8 mouse cellular contexts compared by ENCODE assay signal in genomic region chr14:87215099-87215498, GRCm38 (mm10).
DNase-seq lines count a peak whose midpoint lies in the region; ATAC-seq and TF ChIP-seq lines count a peak whose summit lies in the region.

No protein-coding gene starts in this region.

- H3K36me3 ChIP-seq in forebrain, embryonic 11.5 days (ENCODE audit: control insufficient read depth, insufficient read depth, low read length) = no peaks in the 10 kb centered on the region
- no peaks in the 10 kb centered on the region for H3K36me3 ChIP-seq in hindbrain, embryonic 16.5 days (ENCODE audit: control insufficient read depth, insufficient read depth, low read length)

- DNase-seq in gastrocnemius, adult 2 months = peak; percentile 26
- DNase-seq in gastrocnemius, postnatal 25 days = no peak
- DNase-seq in forebrain, embryonic 11.5 days (ENCODE audit: low spot score) = peak; percentile 78
- peak; percentile 44 to 82 for DNase-seq in layer of hippocampus, postnatal 25 days (ENCODE audit: extremely low spot score in 1 of 2, low spot score in 1 of 2)
- peak; percentile 36 for DNase-seq in lung, postnatal 25 days (ENCODE audit: low spot score)
- DNase-seq in right cerebral cortex, adult 2 months (ENCODE audit: low spot score in 2 of 2) = peak; percentile 88 to 90

- ATAC-seq in forebrain, embryonic 11.5 days (replicated peaks; ENCODE audit: low FRiP score) = peak; percentile 80
- peak; percentile 79 for ATAC-seq in hindbrain, embryonic 16.5 days

- 33% methylated on average over 2 of the region's 2 CpGs for WGBS in bone marrow, adult 2 months
- WGBS in forebrain, embryonic 11.5 days = 31% methylated on average over 2 of the region's 2 CpGs
- 35% methylated on average over 2 of the region's 2 CpGs for WGBS in hindbrain, embryonic 16.5 days

- no peaks in the 10 kb centered on the region for H3K27me3 ChIP-seq in forebrain, embryonic 11.5 days (ENCODE audit: control insufficient read depth, insufficient read depth, low read length)
- no peaks in the 10 kb centered on the region for H3K27me3 ChIP-seq in hindbrain, embryonic 16.5 days (replicated peaks; ENCODE audit: control insufficient read depth, insufficient read depth, low read length)

- no peak overlapping the region for H3K9ac ChIP-seq in forebrain, embryonic 11.5 days (ENCODE audit: low read length)
- H3K9ac ChIP-seq in hindbrain, embryonic 16.5 days (ENCODE audit: low read depth, low read length) = no peak overlapping the region

- no peak overlapping the region for H3K4me2 ChIP-seq in forebrain, embryonic 11.5 days (ENCODE audit: low read depth, low read length, severe bottlenecking)
- H3K4me2 ChIP-seq in hindbrain, embryonic 16.5 days (ENCODE audit: low read length) = no peak overlapping the region

- intact Hi-C loops in gastrocnemius, adult 2 months (cut with DNase I) = no loop called here

- no peak for TF ChIP-seq POLR2A in bone marrow, adult 2 months (IDR thresholded peaks at IDR 0.05; ENCODE audit: borderline replicate concordance, control insufficient read depth, low read depth, low read length)

- H3K27ac ChIP-seq in gastrocnemius, adult 2 months = no peak overlapping the region
- no peak overlapping the region for H3K27ac ChIP-seq in bone marrow, adult 2 months (ENCODE audit: control insufficient read depth, insufficient read depth, low read depth, low read length, poor library complexity)
- no peak overlapping the region for H3K27ac ChIP-seq in forebrain, embryonic 11.5 days (ENCODE audit: low read depth, low read length)
- no peak overlapping the region for H3K27ac ChIP-seq in hindbrain, embryonic 16.5 days (ENCODE audit: low read depth, low read length)

- no peaks in the 10 kb centered on the region for H3K9me3 ChIP-seq in forebrain, embryonic 11.5 days (ENCODE audit: control insufficient read depth, low read length)
- no peaks in the 10 kb centered on the region for H3K9me3 ChIP-seq in hindbrain, embryonic 16.5 days (ENCODE audit: control insufficient read depth, low read length)

- H3K4me1 ChIP-seq in bone marrow, adult 2 months (ENCODE audit: control insufficient read depth, insufficient read depth, low read length) = no peaks in the 10 kb centered on the region
- H3K4me1 ChIP-seq in forebrain, embryonic 11.5 days (replicated peaks; ENCODE audit: control insufficient read depth, insufficient read depth, low read length) = no peaks in the 10 kb centered on the region
- H3K4me1 ChIP-seq in hindbrain, embryonic 16.5 days (ENCODE audit: control insufficient read depth, insufficient read depth, low read depth, low read length) = no peaks in the 10 kb centered on the region

- TF ChIP-seq CTCF in gastrocnemius, adult 2 months (IDR thresholded peaks at IDR 0.05) = peak; percentile 47
- TF ChIP-seq CTCF in bone marrow, adult 2 months (IDR thresholded peaks at IDR 0.05; ENCODE audit: control insufficient read depth, insufficient read depth, low read length) = peak; percentile 23; the same call in 1 of the 2 replicates

- H3K4me3 ChIP-seq in gastrocnemius, adult 2 months = no peak overlapping the region
- no peak overlapping the region for H3K4me3 ChIP-seq in bone marrow, adult 2 months (replicated peaks; ENCODE audit: control insufficient read depth, low read depth, low read length)
- H3K4me3 ChIP-seq in forebrain, embryonic 11.5 days (ENCODE audit: low read depth, low read length) = no peak overlapping the region
- H3K4me3 ChIP-seq in hindbrain, embryonic 16.5 days (ENCODE audit: low read length) = no peak overlapping the region
